Mouse (Mus musculus) ES-Bruce4 (cell line): Measurements from ENCODE around the gene Klhl35. TPM values are rescaled to one million over a fixed set of nuclear protein-coding genes. Genes with fewer than 3 reads are reported as not detected.
A peak's percentile ranks its signal among the peaks of the same experiment; 100 is the strongest.

Experiments used
- H3K27ac ChIP-seq: 2 replicates; pipeline ENCODE4 v1.5.1; 2012; ENCODE audit warnings: low read length, inconsistent platforms; ENCODE audit not compliant: insufficient read depth
- H3K27me3 ChIP-seq: 2 replicates; pipeline ENCODE4 v1.6.1; 2012; ENCODE audit warnings: mild to moderate bottlenecking, low read length, inconsistent platforms; ENCODE audit not compliant: control insufficient read depth, poor library complexity, insufficient read depth, severe bottlenecking
- H3K36me3 ChIP-seq: 2 replicates; pipeline ENCODE4 v1.6.1; 2012; ENCODE audit warnings: inconsistent platforms, mild to moderate bottlenecking, low read length, moderate library complexity; ENCODE audit not compliant: control insufficient read depth, poor library complexity, insufficient read depth, severe bottlenecking
- H3K4me1 ChIP-seq: one replicate; pipeline ENCODE4 v1.8.1; 2011; ENCODE audit warnings: low read length; ENCODE audit not compliant: control insufficient read depth, insufficient read depth
- H3K4me3 ChIP-seq: 2 replicates; pipeline ENCODE4 v1.5.1; 2011; ENCODE audit warnings: low read depth, mild to moderate bottlenecking, low read length
- H3K9ac ChIP-seq: 2 replicates; pipeline ENCODE4 v1.6.1; 2012; ENCODE audit warnings: low read depth, mild to moderate bottlenecking, inconsistent platforms; ENCODE audit not compliant: poor library complexity, severe bottlenecking
- H3K9me3 ChIP-seq: replicated peaks from 2 replicates; pipeline ENCODE4 v1.6.1; 2012; ENCODE audit warnings: mild to moderate bottlenecking, low read length, inconsistent platforms; ENCODE audit not compliant: control insufficient read depth, poor library complexity, insufficient read depth, severe bottlenecking
- CTCF ChIP-seq: IDR thresholded peaks from one replicate; pipeline ENCODE4 v1.8.1; 2011; ENCODE audit warnings: low read depth, low read length
- EP300 ChIP-seq: IDR thresholded peaks from 2 replicates; pipeline ENCODE4 v1.6.1; 2011; ENCODE audit warnings: low read depth, low read length; ENCODE audit not compliant: insufficient read depth
- POLR2A ChIP-seq: IDR thresholded peaks from one replicate; pipeline ENCODE4 v1.8.1; 2011; ENCODE audit warnings: low read length; ENCODE audit not compliant: insufficient read depth
- polyA plus RNA-seq: library from polyadenylated mRNA; stranded (reverse); fragments of >200 nt; gene quantifications from 2 replicates; pipeline ENCODE4 v1.2.4, GENCODE M21; 2011; ENCODE audit warnings: low read depth; ENCODE audit not compliant: missing spikeins, insufficient read depth, insufficient read length

The Klhl35 gene
- polyA plus RNA-seq, 1 experiment: not detected

DNA sequence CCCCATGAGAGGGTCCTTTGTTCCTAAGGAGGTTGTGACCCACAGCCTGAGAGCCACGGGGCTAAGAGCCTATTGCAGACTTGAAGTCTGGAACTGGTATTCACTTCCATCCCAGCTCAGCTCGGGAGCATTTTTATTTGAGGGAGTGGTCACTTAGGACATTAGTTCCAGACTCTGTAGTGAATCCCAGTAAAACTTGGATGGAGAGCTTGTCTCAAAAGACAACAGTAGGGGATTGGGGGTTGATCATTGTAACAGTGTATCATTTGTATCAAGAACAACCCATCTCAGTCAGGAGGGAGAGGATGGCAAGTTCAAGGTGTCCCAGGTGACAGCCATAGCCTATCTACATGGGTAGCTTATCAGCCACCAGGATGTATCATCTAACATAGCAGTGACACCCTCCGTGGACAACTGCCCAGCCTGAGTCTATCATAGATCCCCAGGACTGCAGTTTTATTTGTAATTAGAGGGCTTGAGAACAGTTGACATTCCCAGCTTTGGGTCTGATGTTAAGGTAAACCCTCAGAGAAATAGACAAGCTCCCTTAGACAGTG lies 10.8 kb downstream of the Klhl35 start:
- H3K4me3 ChIP-seq: no peak overlapping the region
- H3K4me1 ChIP-seq: no peaks in the 10 kb centered on the region
- H3K27ac ChIP-seq: no peak overlapping the region
- no peak for TF ChIP-seq CTCF
- TF ChIP-seq EP300: no peak
- no peak for TF ChIP-seq POLR2A
- H3K27me3 ChIP-seq: no peaks in the 10 kb centered on the region
- H3K9me3 ChIP-seq: no peaks in the 10 kb centered on the region
- H3K36me3 ChIP-seq: peaks cover 55% of the 10 kb centered on the region
- no peak overlapping the region for H3K9ac ChIP-seq

GRCm38 (mm10) chr7:99477235-99477634 lies 11.4 kb downstream of the Klhl35 start:
- Histone ChIP-seq H3K4me3 (no peak overlapping the region), H3K27ac (no peak overlapping the region), H3K4me1 (no peaks in the 10 kb centered on the region), H3K9ac (no peak overlapping the region), H3K9me3 (no peaks in the 10 kb centered on the region), H3K27me3 (no peaks in the 10 kb centered on the region), H3K36me3 (peaks cover 61% of the 10 kb centered on the region)
- TF ChIP-seq POLR2A (no peak), EP300 (no peak), CTCF (no peak)

GRCm38 (mm10) chr7:99482637-99483036 lies 16.8 kb downstream of the Klhl35 start:
- Histone ChIP-seq H3K36me3 (peaks cover 54% of the 10 kb centered on the region), H3K27ac (peak overlapping the region; percentile 74), H3K4me3 (peak overlapping the region; percentile 99), H3K27me3 (no peaks in the 10 kb centered on the region), H3K9ac (peak overlapping the region; percentile 99), H3K9me3 (no peaks in the 10 kb centered on the region), H3K4me1 (no peaks in the 10 kb centered on the region)
- TF ChIP-seq CTCF (no peak), EP300 (no peak), POLR2A (no peak)

- peak within 1 kb of the TSS; percentile 99 for H3K9ac ChIP-seq
- no peaks in the 10 kb centered on the region for H3K27me3 ChIP-seq
- TF ChIP-seq POLR2A: no peak
- TF ChIP-seq CTCF: no peak
- TF ChIP-seq EP300: no peak
- no peaks in the 10 kb centered on the region for H3K4me1 ChIP-seq
- peak within 1 kb of the TSS; percentile 74 for H3K27ac ChIP-seq
- H3K9me3 ChIP-seq: no peaks in the 10 kb centered on the region
- peak within 1 kb of the TSS; percentile 99 for H3K4me3 ChIP-seq
- peaks cover 46% of the 10 kb centered on the region for H3K36me3 ChIP-seq
Observed at GRCm38 (mm10) chr7:99483271-99483923, 17.6 kb downstream of the Klhl35 start, which contains the start of gene Rps3. Gene Rps3, minus strand, starts transcription at chr7:99483738.

GRCm38 (mm10) chr7:99483924-99484319 lies 18.1 kb downstream of the Klhl35 start:
- peaks cover 41% of the 10 kb centered on the region for H3K36me3 ChIP-seq
- TF ChIP-seq CTCF (no peak), POLR2A (no peak), EP300 (no peak)
- peak overlapping the region; percentile 40 for H3K9ac ChIP-seq
- H3K4me1 ChIP-seq: no peaks in the 10 kb centered on the region
- no peaks in the 10 kb centered on the region for H3K9me3 ChIP-seq
- no peaks in the 10 kb centered on the region for H3K27me3 ChIP-seq
- no peak overlapping the region for H3K27ac ChIP-seq
- no peak overlapping the region for H3K4me3 ChIP-seq

GRCm38 (mm10) chr7:99484679-99485078 lies 18.9 kb downstream of the Klhl35 start:
- H3K9me3 ChIP-seq: no peaks in the 10 kb centered on the region
- TF ChIP-seq CTCF: no peak
- no peak for TF ChIP-seq EP300
- no peak for TF ChIP-seq POLR2A
- H3K27me3 ChIP-seq: no peaks in the 10 kb centered on the region
- no peaks in the 10 kb centered on the region for H3K4me1 ChIP-seq
- no peak overlapping the region for H3K4me3 ChIP-seq
- peaks cover 33% of the 10 kb centered on the region for H3K36me3 ChIP-seq
- H3K27ac ChIP-seq: no peak overlapping the region
- no peak overlapping the region for H3K9ac ChIP-seq
